Mouse (Mus musculus): ENCODE measurements around the gene Taf5l.

- no peak for TF ChIP-seq CTCF (IDR thresholded peaks at IDR 0.05; ENCODE audit: insufficient read depth, low read depth, low read length)
- TF ChIP-seq POLR2A (IDR thresholded peaks at IDR 0.05; ENCODE audit: insufficient read depth, low read depth, low read length), result no peak
Observed at GRCm38 (mm10) chr8:124011580-124011979, 9.6 kb downstream of the Taf5l start.

Data from olfactory bulb, adult 2 months (tissue).